Mouse (Mus musculus): Measurements from ENCODE around the gene Golt1b.

- TF ChIP-seq POLR2A (IDR thresholded peaks at IDR 0.05; ENCODE audit: extremely low read depth, insufficient read depth, low read length) (no peak), CTCF (IDR thresholded peaks at IDR 0.05; ENCODE audit: extremely low read depth, insufficient read depth, low read length) (no peak)
Observed at GRCm38 (mm10) chr6:142339576-142339975, 47.4 kb upstream of the Golt1b start.
